Mouse (Mus musculus) heart, adult 18-20 months (tissue): ENCODE measurements at regions not wholly inside any gene's neighbourhood (a gene's known extent, or its start where the extent isn't known, plus 50 kb on each side); places are given as distances from the start of the nearest gene placed in this dataset.
"Not testable (repeated sequence)": the region's sequence is repeated elsewhere in the genome, so short reads cannot be mapped to it uniquely, and the experiment has no call there.

Experiments
- DNase-seq, 2 experiments: peaks; one replicate each; pipeline ENCODE4 v3.0.0; 2021 to 2022; ENCODE audit warnings: mixed read lengths in 1 of 2
- microRNA-seq, 2 experiments: library from miRNA; unstranded; fragments of <30 nt; microRNA quantifications; one replicate each; pipeline ENCODE4 v1.2.0; 2022

DNA sequence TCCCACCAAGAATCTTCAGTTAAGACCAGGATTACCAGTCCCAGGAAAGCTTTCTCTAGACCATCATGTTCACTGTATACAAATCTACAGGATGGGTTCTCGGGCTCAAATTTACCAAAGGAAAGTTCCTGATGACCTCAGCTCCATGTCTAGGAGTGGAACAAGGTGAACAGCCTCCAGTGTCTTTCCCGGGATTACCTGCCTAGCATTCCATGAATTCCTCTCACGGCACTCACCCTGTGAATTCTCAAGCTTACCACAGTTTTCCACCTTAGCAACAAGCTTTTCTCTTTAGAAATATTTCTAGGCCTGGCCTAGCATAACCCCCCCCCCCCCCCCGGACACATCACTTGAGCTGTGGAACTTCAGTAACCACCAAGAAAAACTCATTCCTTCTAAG, 1158.9 kb downstream of the A830018L16Rik start:
- DNase-seq, result no peak

DNA sequence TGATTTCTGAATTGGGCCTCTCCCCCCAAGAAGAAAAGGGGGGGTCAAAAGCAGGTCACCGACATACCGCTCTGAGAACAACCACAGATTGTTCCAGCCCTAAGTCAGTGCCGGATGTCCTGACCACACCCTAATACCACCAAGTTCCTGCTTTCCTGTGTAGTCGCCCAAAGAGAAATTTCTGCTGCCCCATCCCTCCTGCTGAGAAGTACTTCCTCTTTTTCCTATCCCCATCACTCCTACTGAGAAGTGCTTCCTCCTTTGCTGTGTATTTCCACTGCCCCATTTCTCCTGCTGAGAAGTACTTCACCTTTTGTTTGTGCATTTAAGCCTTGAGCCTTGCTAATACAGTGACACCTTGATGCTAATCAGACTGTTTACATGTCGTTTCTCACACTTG, 1160.4 kb downstream of the A830018L16Rik start:
- DNase-seq, result no peak

GRCm38 (mm10) chr1:12577027-12577703, 1163.3 kb downstream of the A830018L16Rik start:
- no peak for DNase-seq

- no peak for DNase-seq
These were observed 1164.1 kb downstream of the A830018L16Rik start for GRCm38 (mm10) chr1:12577978-12578377.

GRCm38 (mm10) chr1:12583012-12583411, 1169.1 kb downstream of the A830018L16Rik start:
- no peak for DNase-seq

- not testable (repeated sequence) for DNase-seq
These were observed 1173.1 kb downstream of the A830018L16Rik start for GRCm38 (mm10) chr1:12586981-12587380.

DNA sequence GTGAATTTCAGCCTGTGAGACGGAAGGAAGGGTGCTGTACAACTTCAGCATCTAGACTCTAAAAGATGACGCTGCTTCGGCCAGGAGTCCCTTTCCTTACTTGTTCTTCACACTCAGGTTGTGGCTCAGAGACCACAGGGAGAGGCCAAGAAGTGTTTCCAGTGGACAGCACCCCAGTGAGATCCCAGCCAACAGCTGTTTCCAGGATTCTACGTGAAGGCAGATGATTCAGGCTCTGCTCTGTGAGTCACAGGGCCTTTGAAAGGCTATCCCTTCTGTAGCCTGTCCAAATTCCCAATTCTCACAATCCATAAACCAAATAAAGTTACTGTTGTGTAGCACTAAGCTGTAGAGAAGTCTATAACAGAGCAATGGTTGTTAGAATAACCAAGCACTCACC, 1198.2 kb downstream of the A830018L16Rik start:
- DNase-seq, result no peak

GRCm38 (mm10) chr1:12615303-12615702, 1201.4 kb downstream of the A830018L16Rik start:
- DNase-seq, result no peak

GRCm38 (mm10) chr1:12615733-12616481, 1202.0 kb downstream of the A830018L16Rik start:
- no peak for DNase-seq

- DNase-seq, result no peak
These were observed 1206.1 kb downstream of the A830018L16Rik start for GRCm38 (mm10) chr1:12619981-12620380.

DNA sequence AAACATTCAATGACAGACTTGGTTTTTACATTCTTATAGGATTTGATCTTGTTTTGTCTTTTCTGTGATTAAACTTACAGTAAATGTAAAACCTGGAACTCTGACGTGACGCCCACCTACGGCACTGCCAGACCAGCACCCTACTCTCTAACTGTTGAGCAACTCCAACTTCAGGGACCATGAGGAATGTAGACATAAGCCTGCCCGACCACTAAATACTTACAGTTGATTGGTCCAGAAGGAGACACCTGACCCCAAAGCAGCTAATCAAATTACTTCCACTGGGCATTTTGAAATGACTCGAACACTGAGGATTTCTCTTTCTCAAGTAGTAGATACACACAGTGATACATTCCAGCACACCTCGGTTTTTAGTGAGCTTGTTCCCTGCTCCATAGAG, 1206.9 kb downstream of the A830018L16Rik start:
- DNase-seq, result no peak

DNA sequence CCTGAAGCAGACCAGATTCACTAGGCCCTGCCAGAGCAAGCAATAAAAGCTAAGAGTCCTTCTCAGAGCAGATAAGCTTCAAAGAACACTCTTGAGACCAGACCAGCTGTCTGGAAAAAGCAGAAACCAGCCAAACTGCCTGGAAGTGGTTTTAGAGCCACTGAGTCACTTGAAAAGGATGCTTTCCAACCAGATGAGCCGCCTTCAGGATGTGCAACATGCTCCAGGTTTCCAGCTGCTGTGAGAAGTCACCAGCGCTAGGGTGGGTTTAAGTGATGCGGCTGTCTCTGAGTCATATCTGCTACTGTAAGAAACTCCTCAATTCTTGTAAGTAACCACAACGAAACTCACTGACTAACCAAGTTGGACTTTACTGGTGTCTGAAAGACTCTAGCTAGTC, 1209.3 kb downstream of the A830018L16Rik start:
- DNase-seq, result no peak

DNA sequence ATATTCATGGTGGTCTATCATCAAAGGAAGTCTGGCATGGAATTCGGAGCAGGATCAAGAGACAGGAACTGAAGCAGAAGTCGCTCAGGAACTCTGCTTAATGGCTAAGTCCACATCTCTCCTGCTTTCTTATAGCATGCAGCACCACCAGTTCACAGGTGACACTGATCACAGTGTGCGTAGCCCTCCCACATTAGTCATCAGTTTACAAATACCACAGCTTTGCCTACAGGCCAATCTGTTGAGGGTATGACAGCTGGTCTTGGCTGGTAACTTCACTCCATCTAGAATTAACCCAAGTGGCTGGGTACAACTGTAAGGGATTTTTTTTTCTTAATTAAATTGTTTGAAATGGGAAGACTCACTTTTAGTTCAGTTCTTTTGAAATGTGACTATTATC, 1219.1 kb downstream of the A830018L16Rik start:
- no peak for DNase-seq

GRCm38 (mm10) chr1:12636326-12637147, 1222.6 kb downstream of the A830018L16Rik start:
- DNase-seq, result no peak

- peak in 1 of 2 experiments; percentile 8 for DNase-seq
These were observed 1227.1 kb downstream of the A830018L16Rik start for GRCm38 (mm10) chr1:12640983-12641382.

Small RNAs in the stretch of these regions (microRNA-seq; reads per million reads assigned to microRNA genes)
- gene Mir6341, result 0 reads per million in 2 experiments
